Mouse (Mus musculus) gastrocnemius, adult 2 months (tissue): ENCODE measurements around the gene Olfr620. TPM values are rescaled to one million over a fixed set of nuclear protein-coding genes. Genes with fewer than 3 reads are reported as not detected.

Source experiments
- DNase-seq: peaks from one replicate; pipeline ENCODE4 v3.0.0; 2022
- H3K27ac ChIP-seq: fragments of 200-600 bp; 2 replicates; pipeline ENCODE4 v1.8.1; 2022; ENCODE audit warnings: mild to moderate bottlenecking
- H3K4me3 ChIP-seq: fragments of 200-600 bp; 2 replicates; pipeline ENCODE4 v1.8.1; 2022; ENCODE audit warnings: mild to moderate bottlenecking, moderate library complexity
- CTCF ChIP-seq: fragments of 200-600 bp; IDR thresholded peaks from 2 replicates; pipeline ENCODE4 v1.8.1; 2022; ENCODE audit warnings: antibody characterized with exemption, mild to moderate bottlenecking, moderate library complexity
- intact Hi-C: fragments of 180-260 bp; cut with DNase I; formaldehyde crosslinking; loops from one replicate; pipeline ENCODE4 v1.15.1; 2025
- long read RNA-seq, 2 experiments: library from polyadenylated mRNA; stranded (forward); transcript quantifications; one replicate each; pipeline ENCODE4 v2.0.0; 2021
- microRNA-seq: library from miRNA; unstranded; fragments of <30 nt; microRNA quantifications from one replicate; pipeline ENCODE4 v1.2.0, GENCODE M21; 2021
- total RNA-seq, 2 experiments: library from RNA; stranded (reverse); gene quantifications; 2 replicates each; pipeline ENCODE4 v1.2.3; 2021

The Olfr620 gene
- total RNA-seq = not detected
- long read RNA-seq, experiment 1 = 0 reads
- long read RNA-seq, experiment 2 = 0 reads

GRCm38 (mm10) chr7:103612434-103612833 is at the start of gene Olfr620:
Gene Olfr620 (minus strand): TSS chr7:103612534.
- Histone ChIP-seq H3K4me3 (no peak within 1 kb of the TSS), H3K27ac (no peak within 1 kb of the TSS)
- TF ChIP-seq CTCF = no peak
- DNase-seq = no peak
- intact Hi-C loops = no loop called here

GRCm38 (mm10) chr7:103644070-103644469 is 31.7 kb upstream of the Olfr620 start:
- DNase-seq = no peak
- TF ChIP-seq CTCF = no peak
- Histone ChIP-seq H3K27ac (no peak overlapping the region), H3K4me3 (no peak overlapping the region)
- intact Hi-C loops = no loop called here

GRCm38 (mm10) chr7:103642602-103643001 is 30.3 kb upstream of the Olfr620 start, which contains the start of gene Olfr622:
Gene Olfr622 (minus strand): TSS chr7:103642702.
- intact Hi-C loops = no loop called here

GRCm38 (mm10) chr7:103636795-103637194 is 24.5 kb upstream of the Olfr620 start:
- TF ChIP-seq CTCF = no peak
- DNase-seq = no peak
- intact Hi-C loops = no loop called here
- Histone ChIP-seq H3K4me3 (no peak overlapping the region), H3K27ac (no peak overlapping the region)

More at GRCm38 (mm10) chr7:103642602-103643001, 30.3 kb upstream of the Olfr620 start, which contains the start of gene Olfr622:
- no peak within 1 kb of the TSS for H3K4me3 ChIP-seq
- no peak for TF ChIP-seq CTCF
- no peak within 1 kb of the TSS for H3K27ac ChIP-seq
- no peak for DNase-seq

DNA sequence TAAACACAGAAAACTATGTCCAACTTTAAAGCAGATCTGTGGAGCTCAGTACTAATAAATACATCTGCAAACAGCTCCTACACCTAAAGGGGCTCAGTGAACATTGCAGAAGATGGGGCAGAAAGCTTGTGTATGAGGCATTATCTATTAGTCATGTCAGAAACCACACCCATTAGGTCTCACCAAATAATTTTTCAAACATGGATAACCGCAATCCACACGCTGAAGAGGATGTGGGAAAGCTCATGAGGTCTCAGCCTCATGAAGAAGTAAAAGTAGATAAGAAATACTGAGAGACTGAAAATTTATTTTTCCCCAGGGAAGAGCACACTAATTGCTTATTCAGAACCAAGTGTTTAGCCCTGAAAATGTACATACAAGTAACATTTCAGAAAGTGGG is 4.9 kb downstream of the Olfr620 start:
- intact Hi-C loops = no loop called here
- H3K27ac ChIP-seq = no peak overlapping the region
- no peak for DNase-seq
- no peak overlapping the region for H3K4me3 ChIP-seq
- no peak for TF ChIP-seq CTCF

GRCm38 (mm10) chr7:103600275-103600674 is 12.1 kb downstream of the Olfr620 start, which contains the start of gene Olfr619:
Gene Olfr619 (plus strand): TSS chr7:103600575.
- no peak for TF ChIP-seq CTCF
- Histone ChIP-seq H3K4me3 (no peak within 1 kb of the TSS), H3K27ac (no peak within 1 kb of the TSS)
- intact Hi-C loops = no loop called here
- DNase-seq = no peak

- H3K27ac ChIP-seq = no peak within 1 kb of the TSS
- intact Hi-C loops = no loop called here
- no peak for TF ChIP-seq CTCF
Observed at GRCm38 (mm10) chr7:103589803-103590202, 22.5 kb downstream of the Olfr620 start, which contains the start of gene Olfr618. Gene Olfr618 (plus strand): TSS chr7:103590103.

DNA sequence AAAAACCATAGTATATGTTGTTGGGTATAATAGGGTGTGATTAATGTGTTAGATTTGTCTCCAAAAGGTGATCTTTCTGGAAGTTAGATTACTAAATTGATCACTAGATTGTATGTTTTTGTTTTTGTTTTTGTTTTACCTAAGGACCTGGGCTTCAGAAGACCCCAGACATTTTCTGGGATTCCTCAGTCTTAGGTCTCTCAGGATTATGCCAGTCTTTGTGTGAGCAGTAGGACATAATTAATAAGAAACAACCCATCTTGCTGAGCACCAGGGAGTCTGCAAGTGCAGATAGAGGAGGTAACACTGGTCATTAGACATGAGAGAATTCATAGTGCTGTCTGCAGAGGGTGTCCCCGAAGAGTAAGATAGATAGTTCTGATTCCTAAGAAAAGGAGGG is 39.6 kb downstream of the Olfr620 start, which contains the start of gene Olfr617:
Gene Olfr617, plus strand, starts transcription at position 301 of the 400 bp plus-strand sequence.
- DNase-seq = no peak
- Histone ChIP-seq H3K27ac (no peak within 1 kb of the TSS), H3K4me3 (no peak within 1 kb of the TSS)
- intact Hi-C loops = loop anchor here (5.0 kb wide), 1 partner anchor 105 kb away; no protein-coding TSS in a partner anchor
- TF ChIP-seq CTCF = no peak

More at GRCm38 (mm10) chr7:103589803-103590202, 22.5 kb downstream of the Olfr620 start, which contains the start of gene Olfr618:
- no peak for DNase-seq
- H3K4me3 ChIP-seq = no peak within 1 kb of the TSS

DNA sequence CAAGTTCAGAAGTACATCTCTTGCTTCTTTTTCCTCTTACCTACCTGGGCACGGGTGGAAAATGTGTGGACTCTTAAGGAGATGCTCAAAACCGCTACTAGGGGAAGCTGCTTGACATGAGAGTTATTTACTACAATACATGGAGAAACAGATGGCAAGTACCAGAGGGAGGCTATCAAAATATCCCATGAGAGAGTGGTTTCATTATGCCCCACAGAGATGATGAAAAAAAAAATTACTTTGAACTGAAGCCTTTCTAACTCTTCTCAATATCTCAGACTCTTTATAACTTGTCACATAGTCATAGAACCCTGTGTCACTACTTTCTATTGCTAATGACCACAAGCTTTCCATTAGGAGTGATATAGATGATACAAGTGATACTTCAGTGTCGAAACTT is 43.3 kb downstream of the Olfr620 start, which contains the start of gene Olfr616:
Gene Olfr616, minus strand, starts transcription at position 101 of the 400 bp plus-strand sequence.
- no peak for TF ChIP-seq CTCF
- intact Hi-C loops = no loop called here
- no peak within 1 kb of the TSS for H3K27ac ChIP-seq
- DNase-seq = no peak
- no peak within 1 kb of the TSS for H3K4me3 ChIP-seq

GRCm38 (mm10) chr7:103555779-103556178 is 56.6 kb downstream of the Olfr620 start, which contains the start of gene Olfr615:
Gene Olfr615 (plus strand): TSS chr7:103556079.
- H3K27ac ChIP-seq = no peak within 1 kb of the TSS
- intact Hi-C loops = no loop called here
- no peak for TF ChIP-seq CTCF
- no peak within 1 kb of the TSS for H3K4me3 ChIP-seq
- DNase-seq = no peak

Small RNA genes within 50 kb of the gene (microRNA-seq; reads per million reads assigned to microRNA genes)
- not detected for gene Gm26506

Other genes starting within 250 kb of the Olfr620 start
- not detected for gene Olfr601, start 249.9 kb downstream of the Olfr620 start, total RNA-seq
- gene Olfr603, start 226.4 kb downstream of the Olfr620 start, total RNA-seq = not detected
- not detected for gene Usp17lc, start 197.5 kb downstream of the Olfr620 start, total RNA-seq
- not detected for gene Olfr605, start 167.1 kb downstream of the Olfr620 start, total RNA-seq
- gene Olfr606, start 163.5 kb downstream of the Olfr620 start, total RNA-seq = not detected
- gene Olfr607, start 148.4 kb downstream of the Olfr620 start, total RNA-seq = not detected
- gene Olfr608, start 142.7 kb downstream of the Olfr620 start, total RNA-seq = not detected
- not detected for gene Olfr609, start 114.5 kb downstream of the Olfr620 start, total RNA-seq
- gene Olfr610, start 100.4 kb downstream of the Olfr620 start, total RNA-seq = not detected
- not detected for gene Olfr611, start 91.7 kb downstream of the Olfr620 start, total RNA-seq
- not detected for gene Olfr612, start 69.8 kb downstream of the Olfr620 start, total RNA-seq
- not detected for gene Olfr613, start 64.5 kb downstream of the Olfr620 start, total RNA-seq
- gene Olfr615, start 56.5 kb downstream of the Olfr620 start, total RNA-seq = not detected
- not detected for gene Olfr616, start 43.4 kb downstream of the Olfr620 start, total RNA-seq
- gene Olfr617, start 39.5 kb downstream of the Olfr620 start, total RNA-seq = not detected
- gene Olfr618, start 22.4 kb downstream of the Olfr620 start, total RNA-seq = not detected
- not detected for gene Olfr619, start 12.0 kb downstream of the Olfr620 start, total RNA-seq
- not detected for gene Olfr622, start 30.2 kb upstream of the Olfr620 start, total RNA-seq
- not detected for gene Olfr623, start 51.2 kb upstream of the Olfr620 start, total RNA-seq
- not detected for gene Olfr624, start 58.7 kb upstream of the Olfr620 start, total RNA-seq
- not detected for gene Olfr625-ps1, start 70.2 kb upstream of the Olfr620 start, total RNA-seq
- not detected for gene Olfr243, start 102.1 kb upstream of the Olfr620 start, total RNA-seq
- not detected for gene Olfr628, start 117.8 kb upstream of the Olfr620 start, total RNA-seq
- gene Olfr629, start 132.4 kb upstream of the Olfr620 start, total RNA-seq = not detected
- gene Olfr630, start 144.8 kb upstream of the Olfr620 start, total RNA-seq = not detected
- not detected for gene Olfr69, start 159.1 kb upstream of the Olfr620 start, total RNA-seq
- gene Olfr68, start 167.2 kb upstream of the Olfr620 start, total RNA-seq = not detected
- gene Olfr67, start 179.3 kb upstream of the Olfr620 start, total RNA-seq = not detected
- gene Hbb-bt, start 201.5 kb upstream of the Olfr620 start, total RNA-seq = 10 to 100 TPM; 20.6 to 29.2 TPM
- 100 to 1,000 TPM; 210 to 301 TPM for gene Hbb-bs, start 215.6 kb upstream of the Olfr620 start, total RNA-seq
- gene Hbb-bh2, start 228.0 kb upstream of the Olfr620 start, total RNA-seq = not detected
- gene Hbb-bh1, start 230.6 kb upstream of the Olfr620 start, total RNA-seq = not detected
- gene Hbb-y, start 240.7 kb upstream of the Olfr620 start, total RNA-seq = not detected